Mouse (Mus musculus): ENCODE measurements around the gene Dner. TPM values are rescaled to one million over a fixed set of nuclear protein-coding genes. Genes with fewer than 3 reads are reported as not detected.

Dner gene
- polyA plus RNA-seq, 1 experiment from 2014 or later = 0.09 TPM

DNA sequence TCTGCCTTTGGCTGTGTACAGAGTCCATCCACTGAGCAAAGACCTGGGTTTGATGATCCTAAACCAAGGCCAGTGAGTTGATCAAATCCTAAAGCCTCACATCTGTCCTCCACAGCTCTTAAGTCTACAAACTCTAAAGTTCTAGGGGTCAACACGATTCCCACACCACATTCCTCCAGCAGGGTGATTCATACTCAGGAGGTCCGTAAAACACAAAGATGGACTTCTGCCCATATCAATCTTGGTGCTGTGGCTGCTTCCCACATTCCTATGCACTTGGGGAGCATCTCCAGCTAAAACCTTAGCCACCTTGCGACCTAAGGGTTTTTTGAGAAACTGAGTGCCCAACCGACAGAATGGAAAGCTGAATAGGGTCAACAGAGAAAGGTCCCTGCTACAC lies 305.1 kb downstream of the Dner start:
- Histone ChIP-seq H3K36me3 (replicated peaks) (no peaks in the 10 kb centered on the region), H3K9ac (no peak overlapping the region), H3K4me2 (no peak overlapping the region), H3K27ac (replicated peaks) (no peak overlapping the region), H3K27me3 (no peaks in the 10 kb centered on the region), H3K4me1 (replicated peaks) (no peaks in the 10 kb centered on the region), H3K4me3 (replicated peaks) (no peak overlapping the region), H3K9me3 (replicated peaks) (no peaks in the 10 kb centered on the region; the same call in 1 of the 2 replicates)
- WGBS (ENCODE audit: insufficient replicate concordance) = 57% methylated on average over 4 of the region's 4 CpGs
- ATAC-seq (ENCODE audit: insufficient read depth) = no peak

DNA sequence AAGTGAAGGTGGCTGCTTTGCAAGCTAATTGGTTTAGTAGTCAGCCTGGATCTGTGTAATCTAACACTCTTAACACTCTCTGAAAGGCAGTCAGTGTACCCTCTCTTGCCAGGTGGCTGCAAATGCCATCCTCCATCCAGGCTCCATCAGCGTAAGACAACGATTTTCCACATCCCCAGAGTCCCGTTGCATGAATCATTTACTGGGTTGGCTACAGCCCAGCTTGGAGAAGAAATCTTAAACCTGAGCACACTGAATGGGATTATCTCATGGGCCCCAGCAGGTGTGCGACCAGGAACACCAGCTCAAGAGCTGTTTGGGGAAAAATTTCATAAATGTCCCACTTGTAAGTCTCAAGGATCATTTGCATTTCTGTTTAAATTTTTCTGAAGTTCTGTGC lies 308.4 kb downstream of the Dner start:
- ATAC-seq (ENCODE audit: insufficient read depth) = no peak

DNA sequence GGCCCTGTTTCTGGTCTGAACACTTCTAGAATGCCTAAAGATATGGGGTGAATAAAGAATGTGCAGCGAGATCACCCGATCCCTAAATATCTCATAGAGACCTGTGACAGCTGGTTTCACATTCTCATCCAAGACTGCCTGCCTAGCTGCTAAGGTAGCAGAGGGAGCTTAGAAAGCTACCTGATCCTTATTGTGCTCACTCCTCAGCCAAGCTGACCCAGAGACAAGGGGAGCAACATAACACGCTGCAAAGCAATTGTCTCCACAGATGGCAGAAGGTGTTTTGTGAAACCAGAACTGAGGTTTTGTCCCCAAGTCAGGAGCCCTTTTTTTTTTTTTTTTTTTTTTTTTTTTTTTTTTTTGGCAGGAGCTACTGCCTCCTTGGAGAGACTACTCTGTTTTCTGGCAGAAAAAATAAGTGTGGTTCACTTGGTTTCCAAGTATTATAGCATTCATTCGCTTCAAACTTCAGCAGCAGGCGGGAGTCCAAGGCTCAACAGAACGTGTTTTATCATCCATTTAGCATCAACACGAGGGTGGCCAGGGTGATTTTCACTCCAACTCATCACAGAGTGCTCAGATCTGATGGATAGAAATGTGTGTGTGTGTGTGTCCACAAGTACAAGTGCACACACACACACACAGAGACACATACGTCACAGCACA lies 309.4 kb downstream of the Dner start:
- no peak for ATAC-seq (ENCODE audit: insufficient read depth)
- H3K9me3 ChIP-seq (replicated peaks) = no peaks in the 10 kb centered on the region; the same call in 1 of the 2 replicates
- no peaks in the 10 kb centered on the region for H3K27me3 ChIP-seq
- no peaks in the 10 kb centered on the region for H3K4me1 ChIP-seq (replicated peaks)
- no peak overlapping the region for H3K9ac ChIP-seq
- H3K4me2 ChIP-seq = no peak overlapping the region
- H3K36me3 ChIP-seq (replicated peaks) = no peaks in the 10 kb centered on the region
- H3K27ac ChIP-seq (replicated peaks) = no peak overlapping the region
- H3K4me3 ChIP-seq (replicated peaks) = no peak overlapping the region
- 73% methylated on average over 8 of the region's 8 CpGs for WGBS (ENCODE audit: insufficient replicate concordance)

More for the DNA sequence above, 308.4 kb downstream of the Dner start:
- Histone ChIP-seq H3K9ac (no peak overlapping the region), H3K4me2 (no peak overlapping the region), H3K9me3 (replicated peaks) (no peaks in the 10 kb centered on the region; the same call in 1 of the 2 replicates), H3K4me1 (replicated peaks) (no peaks in the 10 kb centered on the region), H3K27ac (replicated peaks) (no peak overlapping the region), H3K4me3 (replicated peaks) (no peak overlapping the region), H3K36me3 (replicated peaks) (no peaks in the 10 kb centered on the region), H3K27me3 (no peaks in the 10 kb centered on the region)
- 58% methylated on average over 4 of the region's 4 CpGs for WGBS (ENCODE audit: insufficient replicate concordance)

DNA sequence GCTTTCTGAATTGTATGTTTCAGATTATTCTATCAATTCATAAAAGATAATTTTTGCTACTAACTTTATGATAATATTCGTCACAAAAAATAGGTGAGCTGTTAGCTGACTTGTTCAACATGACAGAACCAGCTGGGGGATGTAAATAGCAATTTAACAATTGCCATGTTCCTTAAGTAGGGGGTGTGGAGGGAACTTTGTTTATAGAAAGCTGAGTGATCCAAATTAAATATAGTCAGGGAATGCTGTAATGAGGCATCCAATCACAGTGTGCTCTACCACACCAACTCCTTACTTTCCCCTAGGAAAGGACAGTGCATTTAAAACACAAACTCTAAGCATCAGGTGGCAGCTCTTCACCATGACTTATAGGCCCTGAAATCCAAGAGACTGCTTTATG lies 313.3 kb downstream of the Dner start:
- no peak overlapping the region for H3K9ac ChIP-seq
- H3K36me3 ChIP-seq (replicated peaks) = no peaks in the 10 kb centered on the region
- no peaks in the 10 kb centered on the region for H3K4me1 ChIP-seq (replicated peaks)
- no peaks in the 10 kb centered on the region for H3K9me3 ChIP-seq (replicated peaks)
- H3K27me3 ChIP-seq = no peaks in the 10 kb centered on the region
- no peak overlapping the region for H3K4me3 ChIP-seq (replicated peaks)
- H3K4me2 ChIP-seq = no peak overlapping the region
- no peak for ATAC-seq (ENCODE audit: insufficient read depth)
- 30% methylated on average over 1 of the region's 1 CpGs for WGBS (ENCODE audit: insufficient replicate concordance)
- no peak overlapping the region for H3K27ac ChIP-seq (replicated peaks)

DNA sequence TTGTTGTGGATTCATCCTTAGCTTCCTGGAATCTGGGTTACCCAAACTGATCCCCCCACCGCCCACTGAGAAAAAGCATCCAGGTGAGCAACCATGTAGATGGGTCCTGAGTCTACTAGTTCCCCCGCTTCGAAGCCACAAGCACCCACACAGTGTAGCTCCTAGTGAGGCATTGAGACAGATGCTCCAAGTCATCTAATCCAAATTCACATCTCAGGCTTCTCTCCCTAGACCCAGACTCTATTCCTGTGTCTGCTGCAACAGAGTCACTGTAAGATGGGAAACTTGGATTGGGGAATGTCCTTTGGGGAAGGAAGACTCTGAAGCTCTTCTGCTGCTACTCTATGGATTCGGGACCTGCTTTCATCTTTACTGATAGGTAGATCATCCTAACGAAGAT lies 314.0 kb downstream of the Dner start:
- H3K4me1 ChIP-seq (replicated peaks) = no peaks in the 10 kb centered on the region
- no peaks in the 10 kb centered on the region for H3K27me3 ChIP-seq
- no peak overlapping the region for H3K9ac ChIP-seq
- H3K4me2 ChIP-seq = no peak overlapping the region
- H3K27ac ChIP-seq (replicated peaks) = no peak overlapping the region
- no peak for ATAC-seq (ENCODE audit: insufficient read depth)
- WGBS (ENCODE audit: insufficient replicate concordance) = 68% methylated on average over 5 of the region's 5 CpGs
- H3K4me3 ChIP-seq (replicated peaks) = no peak overlapping the region
- H3K9me3 ChIP-seq (replicated peaks) = no peaks in the 10 kb centered on the region
- H3K36me3 ChIP-seq (replicated peaks) = no peaks in the 10 kb centered on the region

DNA sequence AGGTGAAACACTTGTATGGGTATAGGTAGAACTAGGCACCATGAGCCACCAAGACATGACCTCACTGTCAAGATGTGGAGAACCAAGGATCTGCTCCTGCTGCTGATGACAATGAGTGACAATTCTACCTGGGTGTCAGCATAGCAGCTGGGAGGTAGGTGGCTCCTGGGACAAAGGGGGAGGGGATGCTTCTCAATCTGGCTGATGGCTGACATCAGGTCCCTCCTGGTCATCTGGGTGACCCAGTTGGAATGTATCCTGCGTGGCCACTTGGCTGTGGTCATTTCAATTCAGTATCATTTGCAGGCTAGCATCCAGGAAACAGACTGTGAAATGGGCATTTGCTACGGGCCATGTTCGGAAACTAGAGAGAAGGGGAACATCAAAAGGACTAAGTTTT lies 315.1 kb downstream of the Dner start:
- no peaks in the 10 kb centered on the region for H3K27me3 ChIP-seq
- 68% methylated on average over 3 of the region's 3 CpGs for WGBS (ENCODE audit: insufficient replicate concordance)
- H3K36me3 ChIP-seq (replicated peaks) = no peaks in the 10 kb centered on the region
- no peaks in the 10 kb centered on the region for H3K4me1 ChIP-seq (replicated peaks)
- H3K4me2 ChIP-seq = no peak overlapping the region
- no peaks in the 10 kb centered on the region for H3K9me3 ChIP-seq (replicated peaks)
- ATAC-seq (ENCODE audit: insufficient read depth) = no peak
- H3K4me3 ChIP-seq (replicated peaks) = no peak overlapping the region
- H3K27ac ChIP-seq (replicated peaks) = no peak overlapping the region
- H3K9ac ChIP-seq = no peak overlapping the region

DNA sequence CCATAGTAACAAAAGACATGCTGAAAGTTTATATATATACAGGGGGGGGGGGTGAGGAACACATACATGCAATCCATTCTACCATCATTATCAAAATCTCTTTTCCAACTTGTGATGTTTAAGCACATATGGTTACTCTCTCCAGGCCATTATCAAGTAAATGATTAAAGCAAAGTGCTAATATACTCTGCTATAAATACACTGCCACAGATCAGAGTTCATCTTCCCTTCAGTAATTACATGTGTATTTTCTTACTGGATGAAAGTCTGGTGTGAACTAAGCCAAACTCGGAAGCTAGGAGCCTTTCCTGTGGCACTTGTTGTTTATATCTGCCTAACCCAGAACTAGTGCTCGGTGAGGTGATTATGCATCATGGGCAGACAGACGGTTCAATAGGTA lies 328.3 kb downstream of the Dner start:
- Histone ChIP-seq H3K9me3 (replicated peaks) (no peaks in the 10 kb centered on the region; the same call in 1 of the 2 replicates), H3K27me3 (no peaks in the 10 kb centered on the region), H3K27ac (replicated peaks) (no peak overlapping the region), H3K36me3 (replicated peaks) (no peaks in the 10 kb centered on the region), H3K4me2 (no peak overlapping the region), H3K9ac (no peak overlapping the region), H3K4me3 (replicated peaks) (no peak overlapping the region), H3K4me1 (replicated peaks) (no peaks in the 10 kb centered on the region)
- no peak for ATAC-seq (ENCODE audit: insufficient read depth)
- WGBS (ENCODE audit: insufficient replicate concordance) = 45% methylated on average over 3 of the region's 3 CpGs

DNA sequence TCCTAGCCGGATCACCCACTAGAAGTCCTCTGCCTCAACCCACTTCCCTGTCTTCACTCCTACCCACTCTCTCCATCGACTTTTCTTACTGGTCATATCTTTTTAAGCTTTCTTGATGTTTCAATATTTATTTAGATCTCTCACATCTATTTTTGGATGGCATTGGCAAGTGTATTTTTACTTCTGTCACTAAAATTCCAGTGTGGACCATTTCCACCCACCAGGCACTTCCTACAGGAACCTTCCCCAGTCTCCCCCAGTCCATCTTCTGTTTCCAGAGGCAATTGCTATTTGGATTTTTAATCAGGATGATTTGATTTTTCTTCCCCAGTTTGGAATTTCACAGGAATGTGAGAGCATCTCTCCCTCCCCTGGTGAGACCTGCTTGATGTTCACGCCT lies 329.5 kb downstream of the Dner start:
- H3K27ac ChIP-seq (replicated peaks) = no peak overlapping the region
- H3K27me3 ChIP-seq = no peaks in the 10 kb centered on the region
- no peaks in the 10 kb centered on the region for H3K4me1 ChIP-seq (replicated peaks)
- no peak overlapping the region for H3K9ac ChIP-seq
- no peak overlapping the region for H3K4me3 ChIP-seq (replicated peaks)
- WGBS (ENCODE audit: insufficient replicate concordance) = 32% methylated on average over 3 of the region's 3 CpGs
- no peaks in the 10 kb centered on the region for H3K36me3 ChIP-seq (replicated peaks)
- H3K4me2 ChIP-seq = no peak overlapping the region
- no peak for ATAC-seq (ENCODE audit: insufficient read depth)
- no peaks in the 10 kb centered on the region for H3K9me3 ChIP-seq (replicated peaks)

DNA sequence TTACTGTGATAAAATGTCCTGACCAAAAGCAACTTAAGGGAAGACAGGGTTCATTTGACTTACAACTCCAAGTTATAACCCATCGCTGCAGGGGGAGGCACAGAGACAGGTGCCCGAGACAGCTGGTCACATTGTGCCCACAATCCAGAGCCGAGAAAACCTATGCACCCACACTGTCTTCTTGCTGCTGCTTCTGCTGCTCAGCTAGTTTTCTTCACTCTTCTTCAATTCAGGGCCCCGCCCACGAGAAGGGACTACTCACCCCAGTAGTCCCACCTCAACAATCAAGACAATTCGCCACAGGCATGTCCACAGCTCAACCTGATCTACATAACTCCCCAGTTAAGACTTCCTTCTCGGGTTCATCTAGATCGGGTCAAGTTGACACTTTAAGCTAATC lies 332.1 kb downstream of the Dner start, which contains the start of gene Pid1:
Gene Pid1, minus strand, starts transcription at position 214 of the 400 bp plus-strand sequence.
- Histone ChIP-seq H3K27me3 (no peaks in the 10 kb centered on the region), H3K36me3 (replicated peaks) (no peaks in the 10 kb centered on the region), H3K27ac (replicated peaks) (no peak within 1 kb of the TSS), H3K4me3 (replicated peaks) (no peak within 1 kb of the TSS), H3K9me3 (replicated peaks) (no peaks in the 10 kb centered on the region), H3K4me2 (no peak within 1 kb of the TSS), H3K9ac (no peak within 1 kb of the TSS), H3K4me1 (replicated peaks) (no peaks in the 10 kb centered on the region)
- 54% methylated on average over 8 of the region's 8 CpGs for WGBS (ENCODE audit: insufficient replicate concordance)
- no peak for ATAC-seq (ENCODE audit: insufficient read depth)

DNA sequence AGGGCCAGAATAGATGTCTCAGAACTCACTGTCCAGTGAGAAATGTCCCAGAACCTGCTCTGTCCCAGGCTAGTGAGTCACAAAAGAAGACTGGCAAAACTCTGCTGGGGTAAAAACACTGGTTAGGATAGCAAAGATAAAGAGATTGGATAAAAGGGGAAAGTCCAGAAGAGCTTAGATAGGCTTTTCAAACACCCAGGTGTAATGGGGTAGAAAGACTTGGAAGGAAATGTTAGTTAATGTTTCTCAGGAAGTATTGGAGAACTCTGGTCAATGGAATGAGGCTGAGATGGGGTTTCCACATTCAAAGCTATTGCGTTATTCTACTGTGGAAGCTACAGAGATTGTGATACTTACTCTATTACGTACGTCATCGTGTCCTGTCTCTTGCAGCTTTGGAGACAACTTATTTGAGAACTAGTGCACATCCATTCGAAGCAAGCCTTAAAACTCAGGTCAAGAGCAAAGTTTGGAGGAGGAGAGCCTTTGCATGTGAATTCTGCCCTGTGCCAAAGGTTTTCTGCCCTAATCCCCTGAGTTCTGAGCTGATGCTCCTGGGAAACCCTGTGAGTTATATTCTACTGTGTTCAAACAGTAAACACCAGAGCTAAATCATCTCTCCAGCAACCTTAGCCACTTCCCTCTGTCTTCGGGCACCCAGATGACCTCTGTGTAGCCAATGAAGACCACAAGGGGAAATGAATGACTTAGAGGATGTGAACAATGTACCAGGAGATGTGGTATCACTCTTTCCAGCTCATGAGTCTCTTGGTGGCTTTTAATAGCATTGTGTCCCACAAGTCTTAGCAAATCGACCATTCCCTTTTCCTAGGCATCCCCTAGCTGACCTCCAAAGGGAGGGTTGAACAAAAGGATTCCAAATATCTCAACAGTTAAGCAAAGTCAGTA lies 333.1 kb downstream of the Dner start:
- Histone ChIP-seq H3K27ac (replicated peaks) (no peak overlapping the region), H3K4me3 (replicated peaks) (no peak overlapping the region), H3K4me1 (replicated peaks) (no peaks in the 10 kb centered on the region), H3K36me3 (replicated peaks) (no peaks in the 10 kb centered on the region), H3K9me3 (replicated peaks) (no peaks in the 10 kb centered on the region), H3K27me3 (no peaks in the 10 kb centered on the region), H3K4me2 (no peak overlapping the region), H3K9ac (no peak overlapping the region)
- ATAC-seq (ENCODE audit: insufficient read depth) = no peak
- 38% methylated on average over 7 of the region's 7 CpGs for WGBS (ENCODE audit: insufficient replicate concordance)

DNA sequence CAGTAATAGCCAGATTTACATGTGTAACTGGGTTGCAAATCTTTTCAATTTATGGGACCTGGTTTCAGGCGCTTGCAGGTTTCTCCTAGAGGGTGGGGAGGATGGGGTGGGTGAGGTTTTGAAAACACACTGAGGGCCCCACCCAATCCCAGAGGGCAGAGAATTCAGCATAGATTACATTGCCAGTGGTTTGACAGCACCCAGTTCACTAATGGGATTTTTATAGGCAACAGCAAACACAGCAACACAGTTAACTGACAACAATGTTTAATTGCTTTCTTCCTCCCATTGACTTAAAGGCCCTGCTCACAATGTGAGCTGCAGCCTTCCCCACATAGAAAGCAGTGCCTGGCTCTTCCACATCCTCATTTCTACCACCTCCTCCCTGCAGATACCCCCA lies 333.8 kb downstream of the Dner start:
- ATAC-seq (ENCODE audit: insufficient read depth) = no peak
- Histone ChIP-seq H3K27ac (replicated peaks) (no peak overlapping the region), H3K4me2 (no peak overlapping the region), H3K4me1 (replicated peaks) (no peaks in the 10 kb centered on the region), H3K4me3 (replicated peaks) (no peak overlapping the region), H3K36me3 (replicated peaks) (no peaks in the 10 kb centered on the region), H3K9ac (no peak overlapping the region), H3K27me3 (no peaks in the 10 kb centered on the region), H3K9me3 (replicated peaks) (no peaks in the 10 kb centered on the region)
- WGBS (ENCODE audit: insufficient replicate concordance) = 58% methylated on average over 1 of the region's 1 CpGs
